Mouse (Mus musculus): ENCODE data around the gene Morn1. TPM values are rescaled to one million over a fixed set of nuclear protein-coding genes. Genes with fewer than 3 reads are reported as not detected.
A peak's percentile ranks its signal among the peaks of the same experiment; 100 is the strongest.

The Morn1 gene
- polyA plus RNA-seq, 1 experiment from 2014 or later, result 2.1 TPM

DNA sequence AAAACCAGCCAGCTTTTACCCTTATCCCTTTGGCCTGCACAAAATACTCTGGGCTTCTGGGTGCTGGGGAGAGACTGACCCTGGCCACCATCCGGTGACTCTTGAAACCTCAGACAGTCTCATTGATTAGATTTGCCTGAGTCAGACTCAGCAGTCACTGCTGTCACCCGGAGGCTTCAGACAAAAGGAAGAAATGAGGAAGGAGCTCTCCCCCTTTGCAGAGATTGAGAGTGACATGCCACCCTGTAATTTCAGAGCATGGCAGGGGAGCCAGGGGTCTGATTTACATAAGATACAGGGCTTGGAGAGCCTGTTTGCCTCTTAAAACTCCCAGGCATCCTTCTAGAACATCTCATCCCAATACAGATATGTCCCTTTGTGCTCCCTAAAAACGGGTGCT lies 46.8 kb downstream of the Morn1 start:
- Histone ChIP-seq H3K27me3 (replicated peaks) (peaks cover 7% of the 10 kb centered on the region; the same call in 1 of the 2 replicates), H3K4me2 (no peak overlapping the region), H3K4me1 (peaks cover 8% of the 10 kb centered on the region; the same call in 1 of the 2 replicates), H3K36me3 (no peaks in the 10 kb centered on the region), H3K9me3 (replicated peaks) (no peaks in the 10 kb centered on the region), H3K4me3 (no peak overlapping the region), H3K27ac (no peak overlapping the region), H3K9ac (no peak overlapping the region)
- WGBS (ENCODE audit: insufficient replicate concordance), result 21% methylated on average over 3 of the region's 3 CpGs
- ATAC-seq, result no peak

DNA sequence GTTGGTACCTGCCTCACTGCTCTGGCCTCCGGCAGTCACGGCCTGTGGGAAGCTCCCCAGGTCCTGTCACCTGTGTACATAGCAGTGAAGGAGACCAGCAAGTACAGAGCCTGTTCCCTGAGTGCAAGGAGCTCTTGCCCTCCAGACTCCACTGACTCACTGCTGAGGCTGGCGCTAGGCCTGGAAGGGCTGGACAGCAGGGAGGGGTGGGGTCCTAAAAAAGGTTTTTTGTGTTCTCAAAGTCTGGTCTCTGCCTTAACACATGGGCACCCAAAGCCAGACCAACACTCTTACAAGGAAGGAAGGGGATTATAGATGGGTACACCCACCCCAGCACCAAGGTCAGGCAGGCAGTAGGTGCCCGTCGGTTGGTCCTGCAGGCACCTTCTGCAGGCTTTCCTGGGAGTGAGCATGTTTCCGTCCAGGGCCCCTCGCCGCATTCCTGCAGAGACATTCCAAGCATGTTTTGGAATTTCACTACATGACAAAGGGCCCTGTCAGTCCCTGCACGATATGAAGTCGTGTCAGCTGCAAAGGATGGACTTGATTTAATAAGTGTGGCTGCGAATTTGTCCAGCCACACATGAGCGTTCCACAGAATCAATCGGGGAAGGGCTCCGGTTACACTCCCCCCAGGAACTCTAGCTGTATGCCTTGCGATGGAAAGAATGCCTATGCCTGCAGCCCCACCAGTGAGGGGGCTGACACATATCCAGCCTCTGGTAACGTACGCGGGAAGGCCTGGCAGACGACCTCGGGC lies 47.5 kb downstream of the Morn1 start:
- WGBS (ENCODE audit: insufficient replicate concordance), result 65% methylated on average over 20 of the region's 20 CpGs
- ATAC-seq, result no peak
- H3K9me3 ChIP-seq (replicated peaks), result no peaks in the 10 kb centered on the region
- no peak overlapping the region for H3K4me2 ChIP-seq
- peaks cover 9% of the 10 kb centered on the region; the same call in 1 of the 2 replicates for H3K4me1 ChIP-seq
- H3K27ac ChIP-seq, result no peak overlapping the region
- H3K9ac ChIP-seq, result no peak overlapping the region
- H3K27me3 ChIP-seq (replicated peaks), result peaks cover 7% of the 10 kb centered on the region; the same call in 1 of the 2 replicates
- H3K36me3 ChIP-seq, result no peaks in the 10 kb centered on the region
- H3K4me3 ChIP-seq, result no peak overlapping the region

DNA sequence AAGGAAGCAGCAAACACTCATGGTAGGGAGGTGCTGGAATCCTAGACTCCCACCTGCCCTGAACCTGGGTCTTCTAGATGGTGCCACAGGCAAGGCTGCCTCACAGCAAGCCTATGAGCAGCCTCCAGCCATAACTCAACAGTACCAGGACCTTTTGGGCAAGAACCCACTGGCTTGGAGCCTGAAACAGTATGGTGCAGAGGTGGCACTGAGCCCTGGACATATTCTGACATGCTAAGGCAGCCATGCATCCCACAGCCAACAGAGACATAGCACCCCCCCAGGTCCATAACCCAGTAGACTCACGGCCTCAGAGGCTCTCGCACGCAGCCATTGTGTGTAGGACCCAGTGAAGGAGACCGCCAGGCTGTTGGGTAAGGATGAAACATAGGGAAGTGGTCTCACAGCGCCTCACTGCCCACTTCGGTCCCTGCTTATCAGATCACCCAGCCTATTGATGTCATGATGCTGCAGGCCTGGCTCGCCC lies 48.4 kb downstream of the Morn1 start:
- Histone ChIP-seq H3K27me3 (replicated peaks) (peaks cover 7% of the 10 kb centered on the region; the same call in 1 of the 2 replicates), H3K4me2 (no peak overlapping the region), H3K4me3 (no peak overlapping the region), H3K9ac (no peak overlapping the region), H3K27ac (no peak overlapping the region), H3K36me3 (no peaks in the 10 kb centered on the region), H3K9me3 (replicated peaks) (no peaks in the 10 kb centered on the region), H3K4me1 (peaks cover 14% of the 10 kb centered on the region; the same call in 1 of the 2 replicates)
- ATAC-seq, result no peak
- WGBS (ENCODE audit: insufficient replicate concordance), result 68% methylated on average over 7 of the region's 7 CpGs

GRCm38 (mm10) chr4:155135909-155136585 lies 49.7 kb downstream of the Morn1 start:
- H3K4me3 ChIP-seq, result no peak overlapping the region
- no peak overlapping the region for H3K4me2 ChIP-seq
- H3K9ac ChIP-seq, result no peak overlapping the region
- H3K4me1 ChIP-seq, result peaks cover 23% of the 10 kb centered on the region
- H3K9me3 ChIP-seq (replicated peaks), result no peaks in the 10 kb centered on the region
- no peak overlapping the region for H3K27ac ChIP-seq
- ATAC-seq, result no peak
- H3K27me3 ChIP-seq (replicated peaks), result peaks cover 7% of the 10 kb centered on the region; the same call in 1 of the 2 replicates
- H3K36me3 ChIP-seq, result no peaks in the 10 kb centered on the region
- WGBS (ENCODE audit: insufficient replicate concordance), result 66% methylated on average over 5 of the region's 5 CpGs

DNA sequence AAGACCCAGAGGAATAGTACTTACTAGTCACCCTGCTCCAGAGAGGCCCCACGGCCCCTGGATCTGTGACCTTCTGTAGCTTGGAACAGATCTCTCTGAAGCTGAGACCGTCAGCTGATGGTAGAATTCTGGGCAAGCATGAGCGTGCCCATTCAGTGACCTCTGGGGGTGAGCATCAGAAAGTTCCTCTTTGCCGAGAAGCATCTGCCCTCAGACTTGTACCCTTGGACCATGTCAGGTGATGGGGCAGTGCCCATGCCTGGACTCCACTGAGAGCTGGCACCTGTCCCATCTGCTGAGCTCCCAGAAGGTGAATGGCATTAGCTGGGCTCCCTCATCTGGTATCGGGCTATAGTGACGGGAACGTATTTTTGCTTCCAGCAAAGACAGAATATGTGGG lies 51.5 kb downstream of the Morn1 start:
- WGBS (ENCODE audit: insufficient replicate concordance), result 79% methylated on average over 7 of the region's 7 CpGs
- Histone ChIP-seq H3K4me2 (no peak overlapping the region), H3K4me3 (no peak overlapping the region), H3K27ac (no peak overlapping the region), H3K27me3 (replicated peaks) (peaks cover 3% of the 10 kb centered on the region; the same call in 1 of the 2 replicates), H3K9ac (no peak overlapping the region), H3K36me3 (no peaks in the 10 kb centered on the region), H3K4me1 (peaks cover 23% of the 10 kb centered on the region), H3K9me3 (replicated peaks) (no peaks in the 10 kb centered on the region)
- ATAC-seq, result no peak

- Histone ChIP-seq H3K4me1 (peaks cover 23% of the 10 kb centered on the region), H3K27ac (no peak overlapping the region)
- 65% methylated on average over 8 of the region's 8 CpGs for WGBS (ENCODE audit: insufficient replicate concordance)
Observed at GRCm38 (mm10) chr4:155138451-155138850, 52.1 kb downstream of the Morn1 start.

DNA sequence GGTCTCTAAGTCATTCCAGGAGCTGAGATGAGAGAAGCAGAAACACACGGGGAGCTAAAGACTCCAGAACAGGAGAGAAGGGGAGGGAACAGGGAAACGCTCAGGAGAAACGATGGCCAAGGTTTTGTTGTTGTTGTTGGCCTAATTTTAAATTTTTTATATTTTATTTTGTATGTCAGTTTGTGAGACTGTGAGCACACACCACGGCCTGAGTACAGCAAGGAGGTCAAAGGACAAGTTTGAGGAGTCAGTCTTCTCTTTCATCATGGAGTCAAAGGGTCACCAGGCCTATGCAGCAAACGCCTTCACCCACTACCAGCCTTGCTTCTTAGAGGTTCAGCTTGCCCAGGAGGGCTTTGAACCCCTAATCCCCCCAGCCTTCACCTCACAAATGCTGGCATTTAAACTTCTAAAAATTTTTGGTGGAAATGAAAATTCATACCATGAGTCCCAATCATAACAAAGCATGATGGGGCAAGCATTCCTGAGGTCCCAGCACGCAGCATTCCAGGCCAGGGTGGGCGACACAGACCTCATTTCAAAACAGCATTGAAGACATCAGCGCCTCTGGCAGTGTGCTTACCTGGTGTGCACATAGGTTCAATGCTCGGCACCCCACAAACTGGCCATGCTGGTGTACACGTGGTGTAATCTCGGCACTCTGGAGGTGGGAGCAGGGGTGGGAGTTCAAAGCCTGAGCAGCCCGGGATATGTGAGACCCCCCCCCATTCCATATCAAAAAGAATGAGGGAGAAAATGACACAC lies 53.1 kb downstream of the Morn1 start:
- Histone ChIP-seq H3K9ac (no peak overlapping the region), H3K36me3 (no peaks in the 10 kb centered on the region), H3K9me3 (replicated peaks) (no peaks in the 10 kb centered on the region), H3K27ac (no peak overlapping the region), H3K4me2 (no peak overlapping the region), H3K27me3 (replicated peaks) (no peaks in the 10 kb centered on the region), H3K4me1 (peaks cover 23% of the 10 kb centered on the region), H3K4me3 (no peak overlapping the region)
- no peak for ATAC-seq
- WGBS (ENCODE audit: insufficient replicate concordance), result 64% methylated on average over 12 of the region's 12 CpGs

More at GRCm38 (mm10) chr4:155138451-155138850, 52.1 kb downstream of the Morn1 start:
- Histone ChIP-seq H3K9ac (no peak overlapping the region), H3K9me3 (replicated peaks) (no peaks in the 10 kb centered on the region), H3K27me3 (replicated peaks) (peaks cover 3% of the 10 kb centered on the region; the same call in 1 of the 2 replicates), H3K36me3 (no peaks in the 10 kb centered on the region), H3K4me3 (no peak overlapping the region), H3K4me2 (no peak overlapping the region)
- ATAC-seq, result no peak

- Histone ChIP-seq H3K27ac (no peak overlapping the region), H3K9me3 (replicated peaks) (no peaks in the 10 kb centered on the region), H3K9ac (no peak overlapping the region), H3K4me2 (no peak overlapping the region), H3K4me1 (peaks cover 23% of the 10 kb centered on the region), H3K27me3 (replicated peaks) (no peaks in the 10 kb centered on the region), H3K4me3 (no peak overlapping the region), H3K36me3 (no peaks in the 10 kb centered on the region)
- WGBS (ENCODE audit: insufficient replicate concordance), result 47% methylated on average over 2 of the region's 2 CpGs
- ATAC-seq, result no peak
Observed at GRCm38 (mm10) chr4:155140150-155140549, 53.8 kb downstream of the Morn1 start.

DNA sequence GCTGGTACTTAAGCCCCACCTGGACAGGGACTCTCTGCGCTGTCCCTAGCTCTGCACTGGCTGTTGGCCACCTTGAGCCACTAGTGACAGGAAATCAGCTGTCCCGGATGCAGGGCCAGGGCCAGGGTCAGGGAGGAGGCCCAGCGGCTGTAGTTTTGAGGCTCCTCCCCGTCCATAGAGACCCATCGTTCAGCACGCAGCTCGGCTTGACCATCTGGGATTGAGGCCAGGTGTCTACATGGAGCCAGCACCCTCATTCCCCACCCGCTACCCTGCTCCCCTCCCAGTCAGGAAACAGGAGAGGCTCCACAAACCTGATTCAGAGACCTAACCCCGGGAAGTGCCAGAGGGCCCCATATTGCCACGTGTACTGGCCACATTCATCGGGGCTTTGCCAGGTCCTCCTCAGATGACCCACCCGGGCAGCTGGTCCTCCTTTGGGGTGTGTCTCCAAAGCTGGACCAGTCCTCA lies 54.5 kb downstream of the Morn1 start:
- H3K27me3 ChIP-seq (replicated peaks), result no peaks in the 10 kb centered on the region
- H3K9me3 ChIP-seq (replicated peaks), result no peaks in the 10 kb centered on the region
- H3K4me2 ChIP-seq, result no peak overlapping the region
- no peak overlapping the region for H3K27ac ChIP-seq
- no peaks in the 10 kb centered on the region for H3K36me3 ChIP-seq
- no peak for ATAC-seq
- H3K4me3 ChIP-seq, result no peak overlapping the region
- H3K4me1 ChIP-seq, result peaks cover 22% of the 10 kb centered on the region
- no peak overlapping the region for H3K9ac ChIP-seq
- 46% methylated on average over 12 of the region's 12 CpGs for WGBS (ENCODE audit: insufficient replicate concordance)

GRCm38 (mm10) chr4:155142836-155143235 lies 56.5 kb downstream of the Morn1 start:
- Histone ChIP-seq H3K4me1 (peaks cover 21% of the 10 kb centered on the region), H3K4me2 (no peak overlapping the region), H3K27ac (no peak overlapping the region), H3K4me3 (no peak overlapping the region), H3K36me3 (no peaks in the 10 kb centered on the region), H3K9me3 (replicated peaks) (no peaks in the 10 kb centered on the region), H3K9ac (no peak overlapping the region), H3K27me3 (replicated peaks) (0 out of 2 replicates have a peak, but pooled peaks cover 12% of the 10 kb centered on the region)
- no peak for ATAC-seq
- 68% methylated on average over 5 of the region's 5 CpGs for WGBS (ENCODE audit: insufficient replicate concordance)

DNA sequence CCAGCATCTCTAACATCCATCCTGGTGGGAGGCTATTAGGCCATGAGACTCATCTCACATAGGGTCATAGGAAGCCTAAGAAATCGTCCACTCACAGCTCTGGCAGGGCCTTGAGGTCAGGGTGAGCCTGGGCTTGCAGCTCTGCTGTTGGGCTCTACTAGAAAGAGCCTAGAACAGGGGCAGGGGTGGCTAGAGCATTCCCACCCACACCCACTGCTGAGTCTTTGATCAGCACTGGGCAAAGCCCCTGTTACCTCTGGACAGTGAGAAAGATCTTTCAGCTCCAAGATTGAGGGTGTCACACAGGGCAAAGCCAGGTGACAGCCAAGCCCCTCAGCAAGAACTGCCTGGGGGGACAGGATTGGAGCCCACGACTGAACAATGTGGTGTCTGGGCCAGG lies 57.0 kb downstream of the Morn1 start:
- Histone ChIP-seq H3K9me3 (replicated peaks) (no peaks in the 10 kb centered on the region), H3K4me2 (no peak overlapping the region), H3K4me1 (peaks cover 24% of the 10 kb centered on the region), H3K27ac (0 out of 2 replicates have a peak overlapping the region, but pooled peaks have one; percentile 3), H3K9ac (no peak overlapping the region), H3K4me3 (no peak overlapping the region), H3K27me3 (replicated peaks) (0 out of 2 replicates have a peak, but pooled peaks cover 15% of the 10 kb centered on the region), H3K36me3 (no peaks in the 10 kb centered on the region)
- no peak for ATAC-seq
- WGBS (ENCODE audit: insufficient replicate concordance), result 44% methylated on average over 2 of the region's 2 CpGs

Data from liver, embryonic 12.5 days (tissue).